Mouse (Mus musculus): ENCODE results near the gene H2-Ke6. TPM values are rescaled to one million over a fixed set of nuclear protein-coding genes. Genes with fewer than 3 reads are reported as not detected.
"Not testable (repeated sequence)": the region's sequence is repeated elsewhere in the genome, so short reads cannot be mapped to it uniquely, and the experiment has no call there.

H2-Ke6 gene
- polyA plus RNA-seq, 2 experiments: 22.3 to 30.6 TPM

DNA sequence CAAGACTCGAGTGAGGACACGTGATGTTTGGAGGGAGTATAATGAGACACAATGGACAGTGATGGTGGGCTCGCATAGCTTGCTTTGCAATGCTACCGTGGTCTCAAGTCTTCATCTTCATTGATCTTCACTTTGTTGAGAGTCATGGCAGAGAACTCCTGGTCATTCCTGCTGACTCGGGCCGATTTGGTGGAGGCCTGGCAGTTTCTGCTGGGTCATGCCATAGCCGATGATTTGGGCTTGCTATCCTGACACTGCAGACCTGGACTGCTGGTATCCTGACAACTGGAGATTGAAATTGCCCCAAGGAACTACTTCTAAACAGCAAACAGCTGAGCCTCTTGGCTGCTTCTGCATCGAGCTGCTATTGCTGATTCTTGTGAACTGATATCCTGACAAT is 32.9 kb downstream of the H2-Ke6 start:
- Histone ChIP-seq H3K27ac (no peak overlapping the region), H3K9me3 (ENCODE audit: control insufficient read depth, low read length) (no peaks in the 10 kb centered on the region), H3K27me3 (ENCODE audit: control insufficient read depth, insufficient read depth, low read length) (no peaks in the 10 kb centered on the region; the same call in 1 of the 2 replicates), H3K4me2 (ENCODE audit: low read depth) (no peak overlapping the region), H3K9ac (replicated peaks) (no peak overlapping the region), H3K4me1 (replicated peaks; ENCODE audit: control insufficient read depth in 2 of 2, insufficient read depth in 2 of 2, low read length in 1 of 2) (peaks cover 0 to 2% of the 10 kb centered on the region in 2 experiments; a peak in 1 of 4 replicates), H3K36me3 (replicated peaks; ENCODE audit: control insufficient read depth, insufficient read depth, low read depth) (no peaks in the 10 kb centered on the region), H3K4me3 (ENCODE audit: insufficient read depth in 1 of 2, low read depth in 2 of 2, low read length in 2 of 2) (no peak overlapping the region)
- 76% methylated on average over 8 of the region's 8 CpGs for WGBS (ENCODE audit: insufficient replicate concordance)
- no peak for ATAC-seq (ENCODE audit: insufficient read depth)
- no peak for TF ChIP-seq EP300 (IDR thresholded peaks at IDR 0.05; ENCODE audit: low read depth)
- TF ChIP-seq CTCF (IDR thresholded peaks at IDR 0.05; ENCODE audit: low read depth): no peak
- no peak for DNase-seq (ENCODE audit: low read depth in 3 of 3, low spot score in 3 of 3)

DNA sequence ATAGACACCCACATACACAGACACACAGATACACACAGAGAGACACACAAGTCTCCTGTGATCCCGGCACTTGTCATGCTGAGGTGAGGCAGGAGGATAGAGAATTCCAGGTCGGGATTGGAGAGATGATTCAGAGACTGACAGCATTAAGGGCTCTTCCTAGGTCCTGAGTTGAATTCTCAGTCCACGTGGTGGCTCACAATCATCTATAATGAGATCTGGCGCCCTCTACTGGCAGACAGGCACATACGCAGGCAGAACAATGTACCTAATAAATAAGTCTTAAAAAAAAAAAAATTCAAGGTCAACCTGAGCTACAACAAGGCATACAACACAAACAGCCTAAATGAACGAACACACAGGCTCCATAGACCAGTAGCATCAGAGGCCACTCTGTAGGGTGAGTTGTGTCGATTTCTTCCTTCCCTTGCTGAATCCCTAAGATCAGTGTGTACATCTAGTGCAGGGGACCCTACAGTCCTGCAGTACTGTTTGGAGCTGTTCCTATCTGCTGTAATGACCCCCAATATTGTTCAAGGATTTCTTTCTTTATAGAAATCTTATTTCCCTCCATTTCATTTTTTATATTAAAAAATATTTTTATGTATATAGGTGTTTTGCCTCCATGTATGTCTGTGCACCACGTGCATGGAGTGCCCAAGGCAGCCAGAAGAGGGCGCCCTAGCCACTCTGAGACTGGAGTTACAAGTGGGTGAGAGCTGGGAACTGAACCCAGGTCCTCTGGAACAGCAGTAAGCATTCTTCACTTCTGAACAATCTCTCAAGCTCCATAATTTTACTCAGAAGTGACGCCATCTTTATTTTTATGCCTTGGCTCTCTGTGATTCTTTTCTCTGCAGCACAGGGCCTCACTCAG is 35.8 kb downstream of the H2-Ke6 start:
- no peaks in the 10 kb centered on the region for H3K9me3 ChIP-seq (ENCODE audit: control insufficient read depth, low read length)
- no peak overlapping the region for H3K4me3 ChIP-seq (ENCODE audit: insufficient read depth in 1 of 2, low read depth in 2 of 2, low read length in 2 of 2)
- no peaks in the 10 kb centered on the region for H3K27me3 ChIP-seq (ENCODE audit: control insufficient read depth, insufficient read depth, low read length)
- ATAC-seq (ENCODE audit: insufficient read depth) (no peak), DNase-seq (ENCODE audit: low read depth in 3 of 3, low spot score in 3 of 3) (peak; percentile 58 to 66 (median 64))
- TF ChIP-seq CTCF (IDR thresholded peaks at IDR 0.05; ENCODE audit: low read depth) (peak; percentile 86), EP300 (IDR thresholded peaks at IDR 0.05; ENCODE audit: low read depth) (no peak)
- 26% methylated on average over 10 of the region's 10 CpGs for WGBS (ENCODE audit: insufficient replicate concordance)
- H3K4me2 ChIP-seq (ENCODE audit: low read depth): no peak overlapping the region
- no peaks in the 10 kb centered on the region for H3K36me3 ChIP-seq (replicated peaks; ENCODE audit: control insufficient read depth, insufficient read depth, low read depth)
- H3K4me1 ChIP-seq (replicated peaks; ENCODE audit: control insufficient read depth in 2 of 2, insufficient read depth in 2 of 2, low read length in 1 of 2): peaks cover 0 to 2% of the 10 kb centered on the region in 2 experiments; a peak in 1 of 4 replicates
- no peak overlapping the region for H3K9ac ChIP-seq (replicated peaks)
- no peak overlapping the region for H3K27ac ChIP-seq

DNA sequence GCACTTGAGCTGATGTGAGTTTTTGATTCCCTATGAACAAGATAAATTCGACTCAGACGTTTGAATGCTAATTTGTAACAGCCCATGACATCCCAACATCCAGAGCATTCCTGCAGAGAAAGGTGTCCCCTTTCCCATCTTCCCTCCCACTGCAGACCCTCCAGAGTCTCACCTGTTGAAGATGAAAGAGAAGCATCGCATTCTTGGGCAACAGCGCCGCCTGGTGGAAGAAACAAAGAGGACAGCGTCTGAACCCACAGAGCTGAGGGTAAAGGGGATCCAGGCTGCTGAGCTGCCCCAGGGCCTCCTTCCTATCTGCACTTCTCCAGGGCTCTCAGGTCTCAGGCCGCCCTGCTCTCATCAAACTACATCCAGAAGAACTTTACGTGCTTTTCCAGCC is 45.7 kb downstream of the H2-Ke6 start:
- H3K9ac ChIP-seq (replicated peaks); H3K4me3 ChIP-seq (ENCODE audit: insufficient read depth in 1 of 2, low read depth in 2 of 2, low read length in 2 of 2); DNase-seq (ENCODE audit: low read depth in 3 of 3, low spot score in 3 of 3); ATAC-seq (ENCODE audit: insufficient read depth); H3K27ac ChIP-seq; H3K36me3 ChIP-seq (replicated peaks; ENCODE audit: control insufficient read depth, insufficient read depth, low read depth); H3K9me3 ChIP-seq (ENCODE audit: control insufficient read depth, low read length): not testable (repeated sequence)
- Histone ChIP-seq H3K4me1 (replicated peaks; ENCODE audit: control insufficient read depth in 2 of 2, insufficient read depth in 2 of 2, low read length in 1 of 2) (peaks cover 0 to 21% of the 10 kb centered on the region in 2 experiments; a peak in 2 of 4 replicates), H3K27me3 (ENCODE audit: control insufficient read depth, insufficient read depth, low read length) (peaks cover 15% of the 10 kb centered on the region; the same call in 1 of the 2 replicates), H3K4me2 (ENCODE audit: low read depth) (peak overlapping the region; percentile 64)
- TF ChIP-seq CTCF (IDR thresholded peaks at IDR 0.05; ENCODE audit: low read depth): peak; percentile 95
- 4% methylated on average over 8 of the region's 8 CpGs for WGBS (ENCODE audit: insufficient replicate concordance)

DNA sequence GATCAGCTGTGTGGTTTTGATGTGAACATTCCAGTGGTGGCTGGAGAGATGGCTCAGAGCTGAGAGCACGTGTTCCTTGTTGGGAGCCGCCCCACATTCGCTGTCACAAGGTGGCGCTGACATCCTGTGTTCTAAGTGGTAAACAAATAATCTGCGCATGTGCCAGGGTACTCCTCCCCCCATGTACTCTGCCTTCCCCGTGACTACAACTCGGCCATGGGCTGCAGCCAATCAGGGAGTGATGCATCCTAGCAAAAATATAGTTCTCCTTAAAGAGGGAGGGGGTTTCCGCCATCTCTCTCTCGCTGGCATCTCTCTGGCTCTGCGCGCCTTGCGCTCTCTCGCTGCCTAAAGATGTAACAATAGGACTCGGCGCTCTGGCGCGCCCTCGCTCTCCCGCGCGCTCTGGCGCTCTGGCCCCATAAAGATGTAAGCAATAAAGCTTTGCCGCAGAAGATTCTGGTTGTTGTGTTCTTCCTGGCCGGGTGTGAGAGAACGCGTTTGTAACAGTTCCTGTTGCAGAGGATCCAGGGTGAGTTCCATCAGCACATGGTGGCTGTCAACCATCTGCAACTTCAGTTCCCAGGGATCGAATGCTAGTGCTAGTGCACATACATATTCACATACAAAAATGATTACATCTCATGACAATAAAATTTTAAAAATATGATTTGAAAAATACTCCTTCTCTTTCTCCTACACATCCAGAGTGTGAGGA is 46.5 kb downstream of the H2-Ke6 start:
- Histone ChIP-seq H3K27me3 (ENCODE audit: control insufficient read depth, insufficient read depth, low read length) (peaks cover 15% of the 10 kb centered on the region; the same call in 1 of the 2 replicates), H3K4me1 (replicated peaks; ENCODE audit: control insufficient read depth in 2 of 2, insufficient read depth in 2 of 2, low read length in 1 of 2) (peaks cover 0 to 21% of the 10 kb centered on the region in 2 experiments; a peak in 2 of 4 replicates), H3K9ac (replicated peaks) (peak overlapping the region; percentile 41), H3K4me2 (ENCODE audit: low read depth) (peak overlapping the region; percentile 64), H3K4me3 (ENCODE audit: insufficient read depth in 1 of 2, low read depth in 2 of 2, low read length in 2 of 2) (peak overlapping the region; percentile 52 to 73)
- H3K9me3 ChIP-seq (ENCODE audit: control insufficient read depth, low read length); H3K27ac ChIP-seq; H3K36me3 ChIP-seq (replicated peaks; ENCODE audit: control insufficient read depth, insufficient read depth, low read depth): not testable (repeated sequence)
- TF ChIP-seq CTCF (IDR thresholded peaks at IDR 0.05; ENCODE audit: low read depth): peak; percentile 81
- WGBS (ENCODE audit: insufficient replicate concordance): 1% methylated on average over 27 of the region's 27 CpGs
- ATAC-seq (ENCODE audit: insufficient read depth): peak; percentile 76
- DNase-seq (ENCODE audit: low read depth in 3 of 3, low spot score in 3 of 3): peak; percentile 79 to 83 (median 80)
